Mouse (Mus musculus) gastrocnemius, postnatal 4 days (tissue): ENCODE data around the gene Pars2. TPM values are rescaled to one million over a fixed set of nuclear protein-coding genes. Genes with fewer than 3 reads are reported as not detected.

Source experiments
- DNase-seq, 2 experiments: peaks; one replicate each; pipeline ENCODE4 v3.0.0; 2021 to 2022; ENCODE audit warnings: low spot score in 2 of 2, mixed read lengths in 2 of 2
- long read RNA-seq, 2 experiments: library from polyadenylated mRNA; stranded (forward); transcript quantifications; one replicate each; pipeline ENCODE4 v2.0.0; 2021
- total RNA-seq, 2 experiments: library from RNA; stranded (reverse); gene quantifications; 2 replicates each; pipeline ENCODE4 v1.2.3; 2021

The Pars2 gene
- total RNA-seq, result 1 to 10 TPM; 5.2 to 6.4 TPM
- long read RNA-seq, experiment 1, transcript Pars2-201 (2 exons, 2,191 nt), result minor isoform, 5 of 21 reads
- long read RNA-seq, experiment 1, transcript Pars2-203 (2 exons, 502 nt), result major isoform, 9 of 21 reads
- long read RNA-seq, experiment 1, partial matches to known transcripts, result 0 of 21 reads
- long read RNA-seq, experiment 1, other reads (novel, unspliced or antisense), result 3 of 21 reads
- long read RNA-seq, experiment 2, transcript Pars2-201 (2 exons, 2,191 nt), result major isoform, 11 of 21 reads
- long read RNA-seq, experiment 2, partial matches to known transcripts, result 5 of 21 reads
- long read RNA-seq, experiment 2, other reads (novel, unspliced or antisense), result 0 of 21 reads

GRCm38 (mm10) chr4:106650833-106651527 lies at the start of gene Pars2:
Gene Pars2 (plus strand): TSS chr4:106651069.
- peak; percentile 94 to 96 for DNase-seq

GRCm38 (mm10) chr4:106606639-106607554 lies 44.0 kb upstream of the Pars2 start:
- no peak for DNase-seq

GRCm38 (mm10) chr4:106607905-106608304 lies 43.0 kb upstream of the Pars2 start:
- DNase-seq, result no peak

- DNase-seq, result no peak
These were observed 37.8 kb upstream of the Pars2 start for GRCm38 (mm10) chr4:106613105-106613504.

GRCm38 (mm10) chr4:106613560-106613959 lies 37.3 kb upstream of the Pars2 start:
- DNase-seq, result no peak

- peak; percentile 39 to 54 for DNase-seq
These were observed 36.6 kb upstream of the Pars2 start for GRCm38 (mm10) chr4:106614180-106614797.

- DNase-seq, result no peak
These were observed 36.0 kb upstream of the Pars2 start for GRCm38 (mm10) chr4:106614881-106615280.

- DNase-seq, result no peak
These were observed 35.2 kb upstream of the Pars2 start for GRCm38 (mm10) chr4:106615637-106616036.

- DNase-seq, result no peak
These were observed 33.8 kb upstream of the Pars2 start, which contains the start of gene Lexm for GRCm38 (mm10) chr4:106617056-106617455. Gene Lexm (minus strand): TSS chr4:106617241.

GRCm38 (mm10) chr4:106618898-106619297 lies 32.0 kb upstream of the Pars2 start:
- DNase-seq, result no peak

- no peak for DNase-seq
These were observed 29.4 kb upstream of the Pars2 start for GRCm38 (mm10) chr4:106621428-106621827.

GRCm38 (mm10) chr4:106622030-106622493 lies 28.8 kb upstream of the Pars2 start, which contains the start of gene Ttc22:
Gene Ttc22 (plus strand): TSS chr4:106622432.
- no peak for DNase-seq

GRCm38 (mm10) chr4:106622712-106623111 lies 28.2 kb upstream of the Pars2 start:
- DNase-seq, result no peak

GRCm38 (mm10) chr4:106624271-106624670 lies 26.6 kb upstream of the Pars2 start:
- no peak for DNase-seq

GRCm38 (mm10) chr4:106627809-106628208 lies 23.1 kb upstream of the Pars2 start:
- DNase-seq, result no peak

- no peak for DNase-seq
These were observed 22.1 kb upstream of the Pars2 start for GRCm38 (mm10) chr4:106628650-106629360.

GRCm38 (mm10) chr4:106629374-106629773 lies 21.5 kb upstream of the Pars2 start:
- DNase-seq, result no peak

- DNase-seq, result peak in 1 of 2 experiments; percentile 55
These were observed 20.3 kb upstream of the Pars2 start for GRCm38 (mm10) chr4:106630333-106631220.

- no peak for DNase-seq
These were observed 18.6 kb upstream of the Pars2 start for GRCm38 (mm10) chr4:106632313-106632712.
